Mouse (Mus musculus): Measurements from ENCODE around the gene Naa50. TPM values are rescaled to one million over a fixed set of nuclear protein-coding genes. Genes with fewer than 3 reads are reported as not detected.

Naa50 gene
- polyA plus RNA-seq, 1 experiment: 1.7 TPM

- Histone ChIP-seq H3K4me1 (ENCODE audit: control insufficient read depth) (peaks cover 6% of the 10 kb centered on the region), H3K27me3 (ENCODE audit: control insufficient read depth) (no peaks in the 10 kb centered on the region), H3K9me3 (ENCODE audit: control insufficient read depth, low read length) (peaks cover 5% of the 10 kb centered on the region), H3K4me3 (replicated peaks) (no peak overlapping the region), H3K36me3 (ENCODE audit: control insufficient read depth) (peaks cover 39% of the 10 kb centered on the region)
- no peak for TF ChIP-seq TAL1 (IDR thresholded peaks at IDR 0.05; ENCODE audit: low read length)
- TF ChIP-seq GATA1 (IDR thresholded peaks at IDR 0.05; ENCODE audit: low read length): no peak
Measured at GRCm38 (mm10) chr16:44187172-44187571, 47.5 kb downstream of the Naa50 start.

- H3K4me3 ChIP-seq (replicated peaks): no peak overlapping the region
- TF ChIP-seq GATA1 (IDR thresholded peaks at IDR 0.05; ENCODE audit: low read length) (no peak), TAL1 (IDR thresholded peaks at IDR 0.05; ENCODE audit: low read length) (no peak)
- H3K27me3 ChIP-seq (ENCODE audit: control insufficient read depth): no peaks in the 10 kb centered on the region
- H3K36me3 ChIP-seq (ENCODE audit: control insufficient read depth): peaks cover 39% of the 10 kb centered on the region
- peaks cover 4% of the 10 kb centered on the region for H3K4me1 ChIP-seq (ENCODE audit: control insufficient read depth)
- H3K9me3 ChIP-seq (ENCODE audit: control insufficient read depth, low read length): peaks cover 5% of the 10 kb centered on the region
Measured at GRCm38 (mm10) chr16:44188766-44189165, 49.1 kb downstream of the Naa50 start.

- TF ChIP-seq TAL1 (IDR thresholded peaks at IDR 0.05; ENCODE audit: low read length) (no peak), GATA1 (IDR thresholded peaks at IDR 0.05; ENCODE audit: low read length) (no peak)
- Histone ChIP-seq H3K36me3 (ENCODE audit: control insufficient read depth) (peaks cover 30% of the 10 kb centered on the region), H3K4me3 (replicated peaks) (no peak overlapping the region), H3K4me1 (ENCODE audit: control insufficient read depth) (peaks cover 4% of the 10 kb centered on the region), H3K27me3 (ENCODE audit: control insufficient read depth) (no peaks in the 10 kb centered on the region), H3K9me3 (ENCODE audit: control insufficient read depth, low read length) (peaks cover 5% of the 10 kb centered on the region)
Measured at GRCm38 (mm10) chr16:44190032-44190431, 50.4 kb downstream of the Naa50 start.

- no peak overlapping the region for H3K4me3 ChIP-seq (replicated peaks)
- TF ChIP-seq TAL1 (IDR thresholded peaks at IDR 0.05; ENCODE audit: low read length) (no peak), GATA1 (IDR thresholded peaks at IDR 0.05; ENCODE audit: low read length) (no peak)
- peaks cover 30% of the 10 kb centered on the region for H3K36me3 ChIP-seq (ENCODE audit: control insufficient read depth)
- H3K9me3 ChIP-seq (ENCODE audit: control insufficient read depth, low read length): peaks cover 5% of the 10 kb centered on the region
- peaks cover 4% of the 10 kb centered on the region for H3K4me1 ChIP-seq (ENCODE audit: control insufficient read depth)
- H3K27me3 ChIP-seq (ENCODE audit: control insufficient read depth): no peaks in the 10 kb centered on the region
Measured at GRCm38 (mm10) chr16:44190968-44191367, 51.3 kb downstream of the Naa50 start.

GRCm38 (mm10) chr16:44199066-44199703 is 59.6 kb downstream of the Naa50 start:
- peaks cover 56% of the 10 kb centered on the region for H3K36me3 ChIP-seq (ENCODE audit: control insufficient read depth)
- no peaks in the 10 kb centered on the region for H3K27me3 ChIP-seq (ENCODE audit: control insufficient read depth)
- H3K4me1 ChIP-seq (ENCODE audit: control insufficient read depth): no peaks in the 10 kb centered on the region
- TF ChIP-seq TAL1 (IDR thresholded peaks at IDR 0.05; ENCODE audit: low read length) (no peak), GATA1 (IDR thresholded peaks at IDR 0.05; ENCODE audit: low read length) (no peak)
- H3K9me3 ChIP-seq (ENCODE audit: control insufficient read depth, low read length): no peaks in the 10 kb centered on the region
- H3K4me3 ChIP-seq (replicated peaks): no peak overlapping the region

GRCm38 (mm10) chr16:44200146-44200545 is 60.5 kb downstream of the Naa50 start:
- TF ChIP-seq TAL1 (IDR thresholded peaks at IDR 0.05; ENCODE audit: low read length): no peak
- no peak for TF ChIP-seq GATA1 (IDR thresholded peaks at IDR 0.05; ENCODE audit: low read length)
- Histone ChIP-seq H3K9me3 (ENCODE audit: control insufficient read depth, low read length) (no peaks in the 10 kb centered on the region), H3K36me3 (ENCODE audit: control insufficient read depth) (peaks cover 65% of the 10 kb centered on the region), H3K4me1 (ENCODE audit: control insufficient read depth) (no peaks in the 10 kb centered on the region), H3K4me3 (replicated peaks) (no peak overlapping the region), H3K27me3 (ENCODE audit: control insufficient read depth) (no peaks in the 10 kb centered on the region)

GRCm38 (mm10) chr16:44204331-44204730 is 64.7 kb downstream of the Naa50 start:
- H3K9me3 ChIP-seq (ENCODE audit: control insufficient read depth, low read length): no peaks in the 10 kb centered on the region
- peaks cover 89% of the 10 kb centered on the region for H3K36me3 ChIP-seq (ENCODE audit: control insufficient read depth)
- no peak overlapping the region for H3K4me3 ChIP-seq (replicated peaks)
- TF ChIP-seq TAL1 (IDR thresholded peaks at IDR 0.05; ENCODE audit: low read length) (no peak), GATA1 (IDR thresholded peaks at IDR 0.05; ENCODE audit: low read length) (no peak)
- H3K4me1 ChIP-seq (ENCODE audit: control insufficient read depth): peaks cover 6% of the 10 kb centered on the region
- H3K27me3 ChIP-seq (ENCODE audit: control insufficient read depth): no peaks in the 10 kb centered on the region

- no peak overlapping the region for H3K4me3 ChIP-seq (replicated peaks)
- H3K36me3 ChIP-seq (ENCODE audit: control insufficient read depth): peaks cover 89% of the 10 kb centered on the region
- peaks cover 22% of the 10 kb centered on the region for H3K4me1 ChIP-seq (ENCODE audit: control insufficient read depth)
- no peaks in the 10 kb centered on the region for H3K9me3 ChIP-seq (ENCODE audit: control insufficient read depth, low read length)
- no peaks in the 10 kb centered on the region for H3K27me3 ChIP-seq (ENCODE audit: control insufficient read depth)
- no peak for TF ChIP-seq GATA1 (IDR thresholded peaks at IDR 0.05; ENCODE audit: low read length)
- no peak for TF ChIP-seq TAL1 (IDR thresholded peaks at IDR 0.05; ENCODE audit: low read length)
Measured at GRCm38 (mm10) chr16:44205973-44206372, 66.3 kb downstream of the Naa50 start.

- Histone ChIP-seq H3K9me3 (ENCODE audit: control insufficient read depth, low read length) (no peaks in the 10 kb centered on the region), H3K27me3 (ENCODE audit: control insufficient read depth) (no peaks in the 10 kb centered on the region), H3K4me3 (replicated peaks) (no peak overlapping the region), H3K4me1 (ENCODE audit: control insufficient read depth) (peaks cover 26% of the 10 kb centered on the region), H3K36me3 (ENCODE audit: control insufficient read depth) (peaks cover 96% of the 10 kb centered on the region)
- TF ChIP-seq TAL1 (IDR thresholded peaks at IDR 0.05; ENCODE audit: low read length) (no peak), GATA1 (IDR thresholded peaks at IDR 0.05; ENCODE audit: low read length) (no peak)
Measured at GRCm38 (mm10) chr16:44210156-44211053, 70.8 kb downstream of the Naa50 start.
